Mouse (Mus musculus) liver, adult 2 months (tissue): ENCODE data around the gene Gm43720.

Experiments
- CTCF ChIP-seq: fragments of 200-500 bp; IDR thresholded peaks from 2 replicates; pipeline ENCODE4 v1.5.1; 2011; ENCODE audit warnings: low read depth, low read length, control low read depth
- POLR2A ChIP-seq: fragments of 200-500 bp; IDR thresholded peaks from 2 replicates; pipeline ENCODE4 v1.6.1; 2011; ENCODE audit warnings: low read length, control low read depth; ENCODE audit not compliant: insufficient read depth; ENCODE audit errors: extremely low read depth

DNA sequence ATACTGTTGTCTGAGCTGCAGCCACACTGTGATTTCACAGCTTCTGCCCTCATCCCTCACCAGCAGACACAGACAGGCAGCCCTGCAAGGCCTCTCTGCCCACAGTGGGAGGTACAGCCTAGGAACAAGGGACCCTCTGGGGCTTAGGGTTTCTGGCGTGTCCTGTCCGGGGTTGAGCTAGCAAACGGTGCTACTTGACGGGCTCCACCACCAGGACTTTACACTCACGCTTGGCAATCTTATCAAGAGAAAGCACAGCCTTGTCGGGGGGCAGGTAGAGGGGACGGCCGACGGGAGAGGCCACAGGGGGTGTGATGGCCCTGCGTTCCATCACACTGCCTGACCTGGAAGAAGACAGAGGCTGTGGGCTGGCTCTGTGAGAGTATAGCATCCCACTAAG, 19.7 kb downstream of the Gm43720 start:
- no peak for TF ChIP-seq CTCF
- TF ChIP-seq POLR2A, result no peak
